Mouse (Mus musculus): ENCODE measurements around the gene Adra1b. TPM values are rescaled to one million over a fixed set of nuclear protein-coding genes. Genes with fewer than 3 reads are reported as not detected.

Adra1b gene
- polyA plus RNA-seq, 1 experiment from 2014 or later, result 0.86 TPM

DNA sequence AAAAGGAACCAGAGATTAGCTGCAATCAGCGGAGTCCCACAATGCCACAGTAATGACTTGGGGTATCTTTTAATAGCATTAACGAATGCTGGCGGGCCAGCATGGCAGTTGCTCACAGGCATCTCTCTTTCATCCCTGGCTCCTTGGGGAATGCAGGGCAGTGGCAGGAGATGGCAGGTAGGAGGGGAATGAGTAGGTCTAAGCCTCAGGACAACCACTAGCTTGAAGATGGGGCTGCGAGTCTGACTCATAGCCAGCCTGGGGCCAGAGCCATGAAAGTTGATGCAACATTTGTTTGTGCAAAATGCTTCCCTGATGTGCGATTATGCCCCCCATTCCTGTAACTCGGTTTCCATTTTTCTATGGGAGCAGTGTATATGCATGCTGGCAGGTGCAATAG lies 25.2 kb upstream of the Adra1b start:
- H3K27me3 ChIP-seq (replicated peaks), result no peaks in the 10 kb centered on the region
- H3K4me2 ChIP-seq (replicated peaks), result no peak overlapping the region
- 57% methylated on average over 6 of the region's 6 CpGs for WGBS
- H3K27ac ChIP-seq, result no peak overlapping the region
- H3K36me3 ChIP-seq, result no peaks in the 10 kb centered on the region
- H3K4me1 ChIP-seq, result no peaks in the 10 kb centered on the region
- no peaks in the 10 kb centered on the region for H3K9me3 ChIP-seq
- ATAC-seq (ENCODE audit: low FRiP score, low read depth), result no peak
- no peak overlapping the region for H3K9ac ChIP-seq
- H3K4me3 ChIP-seq, result no peak overlapping the region

DNA sequence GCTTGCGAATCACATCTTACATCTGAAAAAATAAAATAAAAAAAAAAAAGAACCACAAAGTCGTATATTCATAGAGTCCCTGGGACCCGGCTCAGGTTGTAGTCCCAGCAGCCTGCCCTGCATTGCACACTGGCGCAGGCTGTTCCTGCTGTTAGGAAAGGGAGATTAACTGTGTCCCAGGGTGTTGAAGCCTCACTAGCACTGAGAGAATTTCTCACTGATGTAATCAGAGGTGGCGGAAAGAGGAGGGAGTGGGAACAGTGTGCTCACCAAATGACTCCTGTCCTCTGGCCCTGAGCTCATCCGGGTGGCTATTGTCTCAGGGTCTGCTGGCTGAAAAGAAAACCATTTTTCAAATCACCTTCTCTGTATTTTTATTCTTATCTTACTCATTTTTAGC lies 24.6 kb upstream of the Adra1b start:
- no peak overlapping the region for H3K27ac ChIP-seq
- H3K4me2 ChIP-seq (replicated peaks), result no peak overlapping the region
- no peak for ATAC-seq (ENCODE audit: low FRiP score, low read depth)
- no peak overlapping the region for H3K9ac ChIP-seq
- H3K36me3 ChIP-seq, result no peaks in the 10 kb centered on the region
- H3K9me3 ChIP-seq, result no peaks in the 10 kb centered on the region
- no peaks in the 10 kb centered on the region for H3K27me3 ChIP-seq (replicated peaks)
- no peaks in the 10 kb centered on the region for H3K4me1 ChIP-seq
- no peak overlapping the region for H3K4me3 ChIP-seq
- WGBS, result 35% methylated on average over 6 of the region's 6 CpGs

DNA sequence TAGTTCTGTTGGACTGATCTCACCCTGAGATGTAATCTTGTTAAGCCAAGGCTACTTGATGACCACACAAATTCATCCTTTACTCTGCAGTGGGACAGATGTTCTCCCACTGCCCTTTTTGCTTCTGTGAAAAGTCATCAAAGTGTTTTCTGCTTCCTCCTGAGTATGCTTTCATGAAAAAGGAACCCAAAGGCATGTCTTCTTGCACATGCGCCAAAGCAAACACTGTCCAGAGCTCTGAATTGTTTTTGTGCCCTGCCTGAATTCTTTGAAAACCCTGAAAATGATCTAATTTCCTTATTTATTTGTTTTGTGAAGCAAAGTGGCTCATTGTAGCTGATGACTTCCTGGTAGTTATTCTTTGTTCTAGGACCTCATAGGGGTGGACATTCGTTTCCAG lies 20.7 kb upstream of the Adra1b start:
- Histone ChIP-seq H3K27me3 (replicated peaks) (no peaks in the 10 kb centered on the region), H3K4me1 (no peaks in the 10 kb centered on the region), H3K4me3 (no peak overlapping the region), H3K9ac (no peak overlapping the region), H3K4me2 (replicated peaks) (no peak overlapping the region), H3K36me3 (no peaks in the 10 kb centered on the region), H3K9me3 (no peaks in the 10 kb centered on the region), H3K27ac (no peak overlapping the region)
- WGBS, result 79% methylated on average over 2 of the region's 2 CpGs
- no peak for ATAC-seq (ENCODE audit: low FRiP score, low read depth)

GRCm38 (mm10) chr11:43919492-43920055 lies 18.6 kb upstream of the Adra1b start:
- no peaks in the 10 kb centered on the region for H3K27me3 ChIP-seq (replicated peaks)
- 87% methylated on average over 7 of the region's 7 CpGs for WGBS
- H3K4me2 ChIP-seq (replicated peaks), result no peak overlapping the region
- no peak for ATAC-seq (ENCODE audit: low FRiP score, low read depth)
- no peak overlapping the region for H3K27ac ChIP-seq
- no peaks in the 10 kb centered on the region for H3K4me1 ChIP-seq
- H3K9me3 ChIP-seq, result no peaks in the 10 kb centered on the region
- H3K4me3 ChIP-seq, result no peak overlapping the region
- H3K9ac ChIP-seq, result no peak overlapping the region
- no peaks in the 10 kb centered on the region for H3K36me3 ChIP-seq

DNA sequence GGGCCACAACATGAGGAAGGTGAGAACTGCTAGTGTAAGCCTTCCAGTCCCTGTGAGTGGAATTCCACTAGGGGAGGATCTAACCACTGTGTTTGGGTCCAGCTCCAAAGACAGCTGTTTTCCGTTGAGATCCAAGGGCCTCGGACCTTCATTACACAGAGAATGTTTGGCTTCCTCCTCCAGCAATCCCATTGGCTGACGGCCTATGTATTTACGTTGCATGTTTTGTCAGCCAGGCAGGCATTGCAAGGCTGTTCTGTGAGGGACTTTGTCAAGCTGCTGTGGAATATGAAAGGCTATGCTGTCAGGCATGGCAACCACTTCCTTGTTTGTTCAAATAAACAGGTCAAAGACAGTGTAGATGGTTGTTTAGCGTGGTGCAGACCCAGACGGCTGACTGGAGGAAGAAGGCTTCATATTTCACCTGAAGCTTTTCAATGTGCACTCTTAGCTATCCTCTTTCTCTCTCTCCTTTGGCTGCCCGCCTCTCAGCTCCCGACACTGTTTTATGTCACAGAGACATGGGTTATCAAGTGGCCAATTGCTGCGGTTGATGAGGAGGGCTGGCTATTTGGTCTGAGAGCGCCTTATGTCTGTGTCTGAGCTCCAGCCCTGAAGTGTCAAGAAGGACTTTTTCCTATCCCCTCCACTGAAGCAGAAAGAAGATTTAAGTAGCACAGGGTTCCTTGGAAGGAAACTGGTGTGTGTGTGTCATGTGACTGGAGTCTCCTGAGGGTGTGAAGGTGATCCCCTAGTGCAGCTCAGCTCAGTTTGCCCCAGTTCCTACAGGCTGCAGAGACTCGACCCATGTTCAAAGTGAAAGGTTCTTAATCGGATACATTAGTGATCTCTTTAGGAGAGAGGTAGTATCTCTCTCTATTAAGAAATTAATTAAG lies 13.8 kb upstream of the Adra1b start:
- H3K4me1 ChIP-seq, result no peaks in the 10 kb centered on the region
- H3K4me3 ChIP-seq, result no peak overlapping the region
- no peak overlapping the region for H3K9ac ChIP-seq
- WGBS, result 66% methylated on average over 12 of the region's 12 CpGs
- no peaks in the 10 kb centered on the region for H3K27me3 ChIP-seq (replicated peaks)
- H3K4me2 ChIP-seq (replicated peaks), result no peak overlapping the region
- no peaks in the 10 kb centered on the region for H3K36me3 ChIP-seq
- no peak for ATAC-seq (ENCODE audit: low FRiP score, low read depth)
- no peaks in the 10 kb centered on the region for H3K9me3 ChIP-seq
- no peak overlapping the region for H3K27ac ChIP-seq

DNA sequence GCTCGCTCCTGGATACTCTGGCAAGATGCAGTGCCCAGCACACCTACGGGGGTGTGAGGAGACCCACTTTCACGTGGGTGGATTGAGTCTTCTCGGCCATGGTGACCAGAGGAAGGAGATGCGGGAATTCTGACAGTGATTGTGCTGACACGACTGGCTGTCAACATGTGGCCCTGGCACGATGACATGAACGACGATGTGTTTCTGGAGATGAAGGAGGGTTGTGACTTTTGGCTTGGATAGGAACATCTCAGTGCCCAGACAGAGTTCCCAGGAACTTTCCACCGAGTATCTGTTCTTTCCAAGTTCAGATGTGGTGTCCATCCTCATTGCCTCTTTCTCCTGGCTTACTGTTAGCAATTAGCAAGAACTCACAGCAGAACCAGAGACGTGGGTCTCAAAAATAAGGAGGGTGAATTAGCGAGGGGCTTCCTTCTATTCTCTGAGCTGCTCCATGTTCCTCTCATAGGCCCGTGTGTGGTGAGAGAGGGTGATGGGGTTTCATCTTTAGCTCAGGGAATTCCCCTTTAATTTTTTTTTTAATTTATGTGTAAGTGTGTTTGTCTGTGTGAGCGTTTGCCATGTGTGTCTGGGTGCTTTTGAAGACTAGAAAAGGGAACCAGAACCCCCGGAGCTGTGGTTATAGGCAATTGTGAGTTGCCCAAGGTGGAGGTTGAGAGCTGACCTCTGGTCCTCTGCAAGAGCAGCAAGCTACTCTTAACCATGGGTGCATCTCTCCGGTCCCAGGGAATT lies 11.3 kb upstream of the Adra1b start:
- H3K4me3 ChIP-seq, result no peak overlapping the region
- no peak overlapping the region for H3K9ac ChIP-seq
- 93% methylated on average over 16 of the region's 16 CpGs for WGBS
- no peak overlapping the region for H3K27ac ChIP-seq
- no peaks in the 10 kb centered on the region for H3K27me3 ChIP-seq (replicated peaks)
- no peaks in the 10 kb centered on the region for H3K9me3 ChIP-seq
- H3K4me1 ChIP-seq, result no peaks in the 10 kb centered on the region
- no peak for ATAC-seq (ENCODE audit: low FRiP score, low read depth)
- no peak overlapping the region for H3K4me2 ChIP-seq (replicated peaks)
- H3K36me3 ChIP-seq, result no peaks in the 10 kb centered on the region

DNA sequence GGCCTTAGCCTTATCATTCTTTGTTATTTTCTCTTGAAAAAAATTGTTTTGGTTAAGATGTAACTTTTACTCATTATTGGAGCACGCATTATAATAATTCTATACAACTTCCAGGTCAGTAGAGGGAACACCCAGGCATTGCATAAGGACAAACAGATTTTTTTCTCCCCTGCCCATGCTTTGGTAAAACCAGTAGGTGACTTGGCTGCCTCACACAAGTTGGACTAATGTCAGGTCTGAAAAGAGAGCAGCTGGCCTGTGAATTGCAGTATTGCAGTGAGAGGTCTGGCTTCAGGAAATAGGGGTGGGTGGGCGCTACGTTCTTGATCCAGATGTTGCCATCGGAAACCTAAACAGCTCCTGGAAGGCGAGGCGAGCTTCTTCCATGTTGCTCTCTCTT lies 10.6 kb upstream of the Adra1b start:
- 83% methylated on average over 6 of the region's 6 CpGs for WGBS
- Histone ChIP-seq H3K9ac (no peak overlapping the region), H3K27ac (no peak overlapping the region), H3K27me3 (replicated peaks) (no peaks in the 10 kb centered on the region), H3K36me3 (no peaks in the 10 kb centered on the region), H3K9me3 (no peaks in the 10 kb centered on the region), H3K4me3 (no peak overlapping the region), H3K4me1 (no peaks in the 10 kb centered on the region), H3K4me2 (replicated peaks) (no peak overlapping the region)
- no peak for ATAC-seq (ENCODE audit: low FRiP score, low read depth)

- H3K4me1 ChIP-seq, result no peaks in the 10 kb centered on the region
- ATAC-seq (ENCODE audit: low FRiP score, low read depth), result no peak
- H3K27ac ChIP-seq, result no peak overlapping the region
- H3K27me3 ChIP-seq (replicated peaks), result no peaks in the 10 kb centered on the region
- H3K4me3 ChIP-seq, result no peak overlapping the region
- 85% methylated on average over 10 of the region's 10 CpGs for WGBS
- no peak overlapping the region for H3K4me2 ChIP-seq (replicated peaks)
- H3K36me3 ChIP-seq, result no peaks in the 10 kb centered on the region
- H3K9me3 ChIP-seq, result no peaks in the 10 kb centered on the region
- no peak overlapping the region for H3K9ac ChIP-seq
Measured at GRCm38 (mm10) chr11:43903351-43903750, 2.3 kb upstream of the Adra1b start.

GRCm38 (mm10) chr11:43899696-43900095 lies 1.3 kb downstream of the Adra1b start:
- WGBS, result 93% methylated on average over 2 of the region's 2 CpGs

DNA sequence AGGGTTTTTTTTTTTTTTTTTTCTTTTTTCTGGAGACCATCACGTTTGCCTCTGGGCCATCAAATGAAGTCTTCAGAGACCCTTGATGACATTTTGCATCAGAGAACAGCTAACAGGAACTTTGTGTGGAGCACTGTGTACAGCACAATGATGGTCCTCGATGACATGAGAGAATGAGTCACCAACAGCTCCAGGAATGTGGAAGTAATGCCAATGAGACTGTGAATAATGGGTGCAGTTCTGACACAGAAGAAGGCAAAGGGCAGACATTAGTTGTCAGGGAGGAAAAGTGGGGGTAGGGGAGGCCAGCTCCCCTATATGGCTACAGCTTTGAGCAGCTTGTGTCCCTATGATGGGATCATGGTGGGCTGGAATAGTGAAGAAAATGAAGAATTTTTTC lies 5.7 kb downstream of the Adra1b start:
- H3K36me3 ChIP-seq, result no peaks in the 10 kb centered on the region
- no peak overlapping the region for H3K27ac ChIP-seq
- no peak overlapping the region for H3K9ac ChIP-seq
- no peaks in the 10 kb centered on the region for H3K4me1 ChIP-seq
- no peak for ATAC-seq (ENCODE audit: low FRiP score, low read depth)
- H3K9me3 ChIP-seq, result no peaks in the 10 kb centered on the region
- no peak overlapping the region for H3K4me2 ChIP-seq (replicated peaks)
- H3K27me3 ChIP-seq (replicated peaks), result no peaks in the 10 kb centered on the region
- WGBS, result 67% methylated on average over 2 of the region's 2 CpGs
- no peak overlapping the region for H3K4me3 ChIP-seq

More at GRCm38 (mm10) chr11:43899696-43900095, 1.3 kb downstream of the Adra1b start:
- H3K4me2 ChIP-seq (replicated peaks), result no peak overlapping the region
- H3K36me3 ChIP-seq, result no peaks in the 10 kb centered on the region
- ATAC-seq (ENCODE audit: low FRiP score, low read depth), result no peak
- no peak overlapping the region for H3K27ac ChIP-seq
- no peak overlapping the region for H3K9ac ChIP-seq
- H3K9me3 ChIP-seq, result no peaks in the 10 kb centered on the region
- no peak overlapping the region for H3K4me3 ChIP-seq
- no peaks in the 10 kb centered on the region for H3K27me3 ChIP-seq (replicated peaks)
- H3K4me1 ChIP-seq, result no peaks in the 10 kb centered on the region

DNA sequence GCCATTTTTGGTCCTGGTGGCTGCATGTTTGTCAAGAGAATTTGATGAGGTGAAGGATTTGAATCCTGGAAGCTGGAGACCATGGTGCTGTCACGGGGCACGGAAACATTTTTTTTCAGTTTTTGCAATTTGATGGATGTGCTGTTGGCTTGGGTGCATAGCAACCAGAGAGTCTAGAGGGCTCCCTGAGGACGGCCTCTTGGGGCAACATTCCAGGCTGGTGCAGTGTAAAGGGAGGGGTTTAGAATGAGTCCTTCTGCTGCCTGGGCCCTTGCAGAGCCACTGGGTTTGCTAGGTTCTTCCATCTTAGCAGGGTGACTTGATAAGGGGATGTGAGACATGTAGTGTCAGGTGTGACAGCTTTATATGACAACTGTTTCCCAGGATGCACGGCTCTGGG lies 8.5 kb downstream of the Adra1b start:
- no peaks in the 10 kb centered on the region for H3K36me3 ChIP-seq
- H3K9me3 ChIP-seq, result no peaks in the 10 kb centered on the region
- no peaks in the 10 kb centered on the region for H3K4me1 ChIP-seq
- H3K27ac ChIP-seq, result no peak overlapping the region
- H3K27me3 ChIP-seq (replicated peaks), result no peaks in the 10 kb centered on the region
- no peak overlapping the region for H3K4me2 ChIP-seq (replicated peaks)
- no peak overlapping the region for H3K9ac ChIP-seq
- WGBS, result 87% methylated on average over 4 of the region's 4 CpGs
- ATAC-seq (ENCODE audit: low FRiP score, low read depth), result no peak
- no peak overlapping the region for H3K4me3 ChIP-seq

- Histone ChIP-seq H3K4me2 (replicated peaks) (no peak overlapping the region), H3K9ac (no peak overlapping the region), H3K27ac (no peak overlapping the region), H3K4me3 (no peak overlapping the region), H3K4me1 (no peaks in the 10 kb centered on the region), H3K9me3 (no peaks in the 10 kb centered on the region), H3K27me3 (replicated peaks) (no peaks in the 10 kb centered on the region), H3K36me3 (no peaks in the 10 kb centered on the region)
- WGBS, result 93% methylated on average over 3 of the region's 3 CpGs
- no peak for ATAC-seq (ENCODE audit: low FRiP score, low read depth)
Measured at GRCm38 (mm10) chr11:43891457-43891856, 9.6 kb downstream of the Adra1b start.
